Mouse (Mus musculus): Measurements from ENCODE around the gene Zfp593. TPM values are rescaled to one million over a fixed set of nuclear protein-coding genes. Genes with fewer than 3 reads are reported as not detected.
A peak's percentile ranks its signal among the peaks of the same experiment; 100 is the strongest.

Gene Zfp593
- polyA plus RNA-seq, 2 experiments, result 15.8 to 17.3 TPM

DNA sequence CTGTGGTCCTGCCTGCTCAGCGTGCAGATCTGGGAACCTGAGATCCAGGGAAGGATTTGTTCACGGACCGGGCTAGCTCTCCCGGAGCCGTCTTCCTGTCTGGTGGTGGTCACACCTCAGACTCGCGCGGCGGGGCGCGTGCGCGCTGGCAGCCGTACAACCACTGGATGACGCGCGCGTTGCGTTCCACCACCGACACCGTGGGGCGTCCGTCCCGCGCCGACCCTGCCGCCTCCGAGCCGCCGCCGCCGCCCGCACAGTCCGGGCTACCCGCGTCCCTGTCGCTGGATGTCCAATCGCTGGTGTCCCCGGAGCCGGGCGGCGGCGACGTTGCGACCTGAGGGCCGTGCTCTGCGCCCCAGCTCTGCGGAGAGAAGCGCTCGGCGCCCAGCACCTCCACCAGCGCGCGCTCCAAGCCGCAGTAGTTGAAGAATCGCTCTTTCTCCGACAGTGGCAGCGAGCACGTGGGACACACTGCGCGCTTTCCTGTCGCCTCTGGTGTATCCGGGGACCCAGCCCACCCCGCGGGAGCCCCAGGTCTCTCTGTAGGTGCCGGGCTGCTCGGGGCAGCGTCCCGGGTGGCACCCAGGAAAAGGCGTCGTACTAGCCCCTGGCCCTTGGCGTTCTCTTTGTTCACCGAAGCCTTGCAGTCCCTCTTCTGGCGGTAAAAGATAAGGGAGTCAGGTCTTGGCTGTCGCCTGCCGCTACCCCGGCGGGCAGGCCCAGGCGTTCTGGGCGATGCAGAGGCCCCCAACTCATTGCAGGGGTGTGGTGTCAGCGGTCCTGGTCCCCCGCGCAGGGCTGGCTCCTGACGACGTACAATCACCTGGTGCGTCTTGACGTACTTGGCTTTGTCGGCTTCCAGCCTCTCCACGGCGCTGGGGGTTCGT, 6.1 kb upstream of the Zfp593 start:
- ATAC-seq (ENCODE audit: low FRiP score, low read depth), result 0 out of 2 replicates have a peak, but pooled peaks have one; percentile 4
- no peak overlapping the region for H3K27ac ChIP-seq (replicated peaks; ENCODE audit: low read depth, low read length)

DNA sequence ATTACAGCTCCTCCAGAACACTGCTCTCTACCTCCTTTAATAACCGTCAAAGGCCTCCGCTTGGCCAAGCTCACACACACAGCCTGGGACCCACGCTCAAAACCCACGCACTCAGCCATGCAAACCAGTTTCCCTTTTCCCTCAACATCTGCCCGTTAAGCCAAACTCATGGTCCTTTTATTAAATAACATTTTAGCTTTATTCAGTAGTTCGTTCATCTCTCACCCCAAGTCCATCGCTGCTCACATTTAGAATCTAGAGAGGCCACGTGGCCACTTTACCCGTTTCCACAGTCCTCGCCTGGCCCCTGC, 5.5 kb upstream of the Zfp593 start:
- 16% methylated on average over 10 of the region's 10 CpGs for WGBS
- no peaks in the 10 kb centered on the region for H3K9me3 ChIP-seq (ENCODE audit: control insufficient read depth, low read length)
- no peak overlapping the region for H3K27ac ChIP-seq (replicated peaks; ENCODE audit: low read depth, low read length)
- H3K36me3 ChIP-seq (ENCODE audit: control insufficient read depth, insufficient read depth, low read length), result no peaks in the 10 kb centered on the region
- peaks cover 58% of the 10 kb centered on the region for H3K27me3 ChIP-seq (ENCODE audit: control insufficient read depth, insufficient read depth, low read length)
- no peak for ATAC-seq (ENCODE audit: low FRiP score, low read depth)
- peak overlapping the region; percentile 57 for H3K9ac ChIP-seq (ENCODE audit: low read depth, low read length, severe bottlenecking)
- peak overlapping the region; percentile 99 for H3K4me2 ChIP-seq (replicated peaks; ENCODE audit: low read depth, low read length, severe bottlenecking)
- TF ChIP-seq POLR2A (IDR thresholded peaks at IDR 0.05; ENCODE audit: borderline replicate concordance, extremely low read depth, insufficient read depth, insufficient read length), result no peak
- peak overlapping the region; percentile 53 for H3K4me3 ChIP-seq (replicated peaks; ENCODE audit: low read length)
- DNase-seq (ENCODE audit: low spot score), result no peak
- peaks cover 26% of the 10 kb centered on the region for H3K4me1 ChIP-seq (ENCODE audit: control insufficient read depth, insufficient read depth, low read length)

More for the DNA sequence above, 6.1 kb upstream of the Zfp593 start:
- Histone ChIP-seq H3K27me3 (ENCODE audit: control insufficient read depth, insufficient read depth, low read length) (peaks cover 58% of the 10 kb centered on the region), H3K36me3 (ENCODE audit: control insufficient read depth, insufficient read depth, low read length) (no peaks in the 10 kb centered on the region), H3K9ac (ENCODE audit: low read depth, low read length, severe bottlenecking) (peak overlapping the region; percentile 57), H3K4me1 (ENCODE audit: control insufficient read depth, insufficient read depth, low read length) (peaks cover 32% of the 10 kb centered on the region), H3K4me2 (replicated peaks; ENCODE audit: low read depth, low read length, severe bottlenecking) (peak overlapping the region; percentile 99), H3K4me3 (replicated peaks; ENCODE audit: low read length) (peak overlapping the region; percentile 53), H3K9me3 (ENCODE audit: control insufficient read depth, low read length) (no peaks in the 10 kb centered on the region)
- TF ChIP-seq POLR2A (IDR thresholded peaks at IDR 0.05; ENCODE audit: borderline replicate concordance, extremely low read depth, insufficient read depth, insufficient read length), result no peak
- WGBS, result under 1% methylated on average over 89 of the region's 91 CpGs
- no peak for DNase-seq (ENCODE audit: low spot score)

DNA sequence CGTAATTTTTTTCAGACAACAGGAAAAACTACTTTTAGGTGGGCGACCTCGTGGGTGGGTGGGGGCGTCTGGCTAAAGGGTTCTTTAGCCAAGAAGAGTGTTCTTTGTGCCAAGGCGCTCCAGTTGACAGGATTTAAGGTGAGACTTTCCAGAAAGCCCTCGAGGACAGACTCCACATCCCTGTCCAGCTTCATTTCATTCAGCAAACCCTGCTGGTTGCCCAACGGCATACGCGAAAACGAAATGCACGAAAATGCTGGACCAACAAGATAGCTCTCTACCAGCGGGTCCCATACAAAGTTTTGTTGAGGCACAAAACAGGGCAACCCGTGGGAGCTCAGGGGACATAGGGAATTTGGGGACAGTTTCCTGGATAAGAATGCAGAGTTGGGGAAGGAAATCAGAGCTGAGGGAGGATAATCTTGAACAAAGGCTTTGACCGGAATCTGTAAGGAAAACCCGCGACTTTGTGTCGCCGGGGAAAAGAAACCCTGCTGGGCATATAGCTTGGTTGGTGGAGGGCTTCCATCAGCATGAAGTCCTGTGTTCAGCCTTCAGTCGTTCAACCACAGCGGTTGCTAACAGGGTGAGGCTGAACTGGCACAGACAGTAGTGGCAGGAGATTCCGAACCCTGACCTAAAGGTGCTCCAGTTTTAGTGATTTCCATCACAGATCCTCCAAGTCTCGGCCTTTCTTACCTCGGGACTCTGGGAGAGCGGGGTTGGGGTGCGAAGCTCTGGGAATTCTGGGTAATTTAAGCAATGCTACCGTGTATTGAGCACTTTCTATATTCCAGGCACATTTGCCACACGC, 4.9 kb upstream of the Zfp593 start:
- Histone ChIP-seq H3K9me3 (ENCODE audit: control insufficient read depth, low read length) (no peaks in the 10 kb centered on the region), H3K4me2 (replicated peaks; ENCODE audit: low read depth, low read length, severe bottlenecking) (peak overlapping the region; percentile 99), H3K9ac (ENCODE audit: low read depth, low read length, severe bottlenecking) (0 out of 2 replicates have a peak overlapping the region, but pooled peaks have one; percentile 34), H3K27ac (replicated peaks; ENCODE audit: low read depth, low read length) (no peak overlapping the region), H3K4me1 (ENCODE audit: control insufficient read depth, insufficient read depth, low read length) (peaks cover 29% of the 10 kb centered on the region), H3K4me3 (replicated peaks; ENCODE audit: low read length) (peak overlapping the region; percentile 53), H3K27me3 (ENCODE audit: control insufficient read depth, insufficient read depth, low read length) (peaks cover 58% of the 10 kb centered on the region), H3K36me3 (ENCODE audit: control insufficient read depth, insufficient read depth, low read length) (no peaks in the 10 kb centered on the region)
- no peak for DNase-seq (ENCODE audit: low spot score)
- TF ChIP-seq POLR2A (IDR thresholded peaks at IDR 0.05; ENCODE audit: borderline replicate concordance, extremely low read depth, insufficient read depth, insufficient read length), result no peak
- WGBS, result 12% methylated on average over 27 of the region's 27 CpGs
- no peak for ATAC-seq (ENCODE audit: low FRiP score, low read depth)

DNA sequence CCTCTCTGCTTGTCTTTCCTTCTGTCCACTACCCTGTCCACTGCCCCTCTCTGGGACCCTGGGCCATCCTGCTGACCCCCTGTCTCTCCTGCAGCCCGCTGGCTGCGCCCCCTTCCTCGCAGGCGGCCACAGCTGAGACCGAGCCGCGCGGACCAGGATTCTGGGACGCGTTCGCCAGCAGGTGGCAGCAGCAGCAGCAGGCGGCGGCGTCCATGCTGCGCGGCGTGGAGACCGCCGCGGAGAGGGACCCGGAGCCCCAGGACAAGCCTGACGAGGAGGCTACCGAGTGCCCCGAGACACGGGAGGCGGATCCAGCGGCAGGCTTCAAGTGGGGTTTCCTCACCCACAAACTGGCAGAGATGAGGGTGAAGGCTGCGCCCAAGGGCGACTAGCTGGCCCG, 4.3 kb upstream of the Zfp593 start:
- Histone ChIP-seq H3K36me3 (ENCODE audit: control insufficient read depth, insufficient read depth, low read length) (no peaks in the 10 kb centered on the region), H3K9ac (ENCODE audit: low read depth, low read length, severe bottlenecking) (peak overlapping the region; percentile 34), H3K4me1 (ENCODE audit: control insufficient read depth, insufficient read depth, low read length) (peaks cover 32% of the 10 kb centered on the region), H3K4me3 (replicated peaks; ENCODE audit: low read length) (peak overlapping the region; percentile 53), H3K27ac (replicated peaks; ENCODE audit: low read depth, low read length) (no peak overlapping the region), H3K4me2 (replicated peaks; ENCODE audit: low read depth, low read length, severe bottlenecking) (peak overlapping the region; percentile 71), H3K9me3 (ENCODE audit: control insufficient read depth, low read length) (no peaks in the 10 kb centered on the region), H3K27me3 (ENCODE audit: control insufficient read depth, insufficient read depth, low read length) (peaks cover 58% of the 10 kb centered on the region)
- WGBS, result 1% methylated on average over 30 of the region's 30 CpGs
- TF ChIP-seq POLR2A (IDR thresholded peaks at IDR 0.05; ENCODE audit: borderline replicate concordance, extremely low read depth, insufficient read depth, insufficient read length), result no peak
- peak; percentile 71 for DNase-seq (ENCODE audit: low spot score)
- peak; percentile 66 for ATAC-seq (ENCODE audit: low FRiP score, low read depth)

DNA sequence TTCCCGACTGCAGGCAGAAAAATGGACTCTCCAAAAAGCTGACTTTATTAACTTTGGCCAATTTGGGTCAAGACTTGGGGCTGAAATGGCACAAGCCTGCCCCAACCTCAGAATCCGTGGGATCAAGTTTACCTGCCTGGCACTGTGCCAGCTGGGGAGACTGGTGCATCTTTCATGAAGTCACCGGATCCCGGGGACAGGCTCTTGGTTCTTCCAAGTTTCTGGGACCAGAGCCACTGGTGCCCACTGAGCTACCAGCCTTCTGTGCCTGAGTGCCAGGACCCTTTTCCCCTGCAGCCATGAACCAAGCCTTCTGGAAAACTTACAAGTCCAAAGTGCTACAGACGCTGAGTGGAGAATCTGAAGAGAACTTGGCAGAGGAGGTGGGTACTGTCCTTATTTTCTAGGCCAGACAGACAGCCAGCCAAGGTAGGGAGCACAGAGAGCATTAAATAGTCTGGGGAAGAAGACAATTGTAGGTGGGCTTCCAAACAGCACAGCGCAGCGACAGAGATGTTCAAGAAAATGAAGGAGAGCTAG, 1.4 kb upstream of the Zfp593 start, which contains the start of gene Gm30191:
Gene Gm30191, plus strand, starts transcription at position 217 of the 540 bp plus-strand sequence.
- Histone ChIP-seq H3K27me3 (ENCODE audit: control insufficient read depth, insufficient read depth, low read length) (peaks cover 32% of the 10 kb centered on the region), H3K36me3 (ENCODE audit: control insufficient read depth, insufficient read depth, low read length) (no peaks in the 10 kb centered on the region), H3K9me3 (ENCODE audit: control insufficient read depth, low read length) (no peaks in the 10 kb centered on the region), H3K4me3 (replicated peaks; ENCODE audit: low read length) (peak within 1 kb of the TSS; percentile 76), H3K4me1 (ENCODE audit: control insufficient read depth, insufficient read depth, low read length) (peaks cover 28% of the 10 kb centered on the region), H3K4me2 (replicated peaks; ENCODE audit: low read depth, low read length, severe bottlenecking) (peak within 1 kb of the TSS; percentile 94), H3K27ac (replicated peaks; ENCODE audit: low read depth, low read length) (no peak within 1 kb of the TSS), H3K9ac (ENCODE audit: low read depth, low read length, severe bottlenecking) (peak within 1 kb of the TSS; percentile 78)
- no peak for TF ChIP-seq POLR2A (IDR thresholded peaks at IDR 0.05; ENCODE audit: borderline replicate concordance, extremely low read depth, insufficient read depth, insufficient read length)
- no peak for DNase-seq (ENCODE audit: low spot score)
- 70% methylated on average over 7 of the region's 7 CpGs for WGBS
- no peak for ATAC-seq (ENCODE audit: low FRiP score, low read depth)
